Mouse (Mus musculus): Measurements from ENCODE around the gene Psme2b. TPM values are rescaled to one million over a fixed set of nuclear protein-coding genes. Genes with fewer than 3 reads are reported as not detected.
A peak's percentile ranks its signal among the peaks of the same experiment; 100 is the strongest.
"Not testable (repeated sequence)": the region's sequence is repeated elsewhere in the genome, so short reads cannot be mapped to it uniquely, and the experiment has no call there.

Gene Psme2b
- 11.3 TPM for polyA plus RNA-seq (2012; fragmentation: generic; extraction: Trizol)

- H3K79me2 ChIP-seq (ENCODE audit: control insufficient read depth, insufficient read depth); H3K27me3 ChIP-seq (ENCODE audit: control insufficient read depth, insufficient read depth, insufficient read length); H3K36me3 ChIP-seq (ENCODE audit: control insufficient read depth, insufficient read depth); H3K4me2 ChIP-seq (ENCODE audit: low read depth); H3K4me3 ChIP-seq; H3ac ChIP-seq (ENCODE audit: control insufficient read depth, insufficient read length): not testable (repeated sequence)
Observed at GRCm38 (mm10) chr11:48946090-48946489, at the start of gene Psme2b. TSS of gene Psme2b (minus strand) at chr11:48946190.

- H3K79me2 ChIP-seq (ENCODE audit: control insufficient read depth, insufficient read depth); H3K27me3 ChIP-seq (ENCODE audit: control insufficient read depth, insufficient read depth, insufficient read length); H3K36me3 ChIP-seq (ENCODE audit: control insufficient read depth, insufficient read depth); H3K4me3 ChIP-seq; H3ac ChIP-seq (ENCODE audit: control insufficient read depth, insufficient read length): not testable (repeated sequence)
- peak within 1 kb of the TSS; percentile 44 for H3K4me2 ChIP-seq (ENCODE audit: low read depth)
Observed at GRCm38 (mm10) chr11:48994018-48994417, 48.0 kb upstream of the Psme2b start, which contains the start of gene Tgtp1. TSS of gene Tgtp1 (minus strand) at chr11:48994172.

DNA sequence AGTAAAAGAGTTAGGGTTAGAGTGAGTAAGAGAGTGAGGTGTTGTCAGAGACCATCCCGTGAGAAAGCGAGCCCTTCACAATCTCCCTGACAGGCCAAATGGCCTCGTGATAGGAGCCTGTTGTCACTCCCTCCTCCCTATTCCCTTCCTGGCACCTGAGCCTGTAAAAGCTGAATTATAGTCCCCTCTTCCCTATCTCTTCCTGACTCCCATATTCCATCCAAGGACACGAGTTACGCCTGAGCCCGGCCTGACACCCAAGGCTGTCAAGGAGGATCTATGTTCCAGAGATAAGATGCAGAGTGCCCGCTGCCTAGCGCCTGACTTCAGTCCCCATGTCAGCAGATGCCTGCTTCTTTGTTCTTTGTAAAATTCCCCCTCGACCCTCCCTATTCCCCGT lies 47.3 kb upstream of the Psme2b start:
- not testable (repeated sequence) for H3K4me3 ChIP-seq; H3K79me2 ChIP-seq (ENCODE audit: control insufficient read depth, insufficient read depth); H3K4me2 ChIP-seq (ENCODE audit: low read depth); H3K36me3 ChIP-seq (ENCODE audit: control insufficient read depth, insufficient read depth); H3ac ChIP-seq (ENCODE audit: control insufficient read depth, insufficient read length); H3K27me3 ChIP-seq (ENCODE audit: control insufficient read depth, insufficient read depth, insufficient read length)

DNA sequence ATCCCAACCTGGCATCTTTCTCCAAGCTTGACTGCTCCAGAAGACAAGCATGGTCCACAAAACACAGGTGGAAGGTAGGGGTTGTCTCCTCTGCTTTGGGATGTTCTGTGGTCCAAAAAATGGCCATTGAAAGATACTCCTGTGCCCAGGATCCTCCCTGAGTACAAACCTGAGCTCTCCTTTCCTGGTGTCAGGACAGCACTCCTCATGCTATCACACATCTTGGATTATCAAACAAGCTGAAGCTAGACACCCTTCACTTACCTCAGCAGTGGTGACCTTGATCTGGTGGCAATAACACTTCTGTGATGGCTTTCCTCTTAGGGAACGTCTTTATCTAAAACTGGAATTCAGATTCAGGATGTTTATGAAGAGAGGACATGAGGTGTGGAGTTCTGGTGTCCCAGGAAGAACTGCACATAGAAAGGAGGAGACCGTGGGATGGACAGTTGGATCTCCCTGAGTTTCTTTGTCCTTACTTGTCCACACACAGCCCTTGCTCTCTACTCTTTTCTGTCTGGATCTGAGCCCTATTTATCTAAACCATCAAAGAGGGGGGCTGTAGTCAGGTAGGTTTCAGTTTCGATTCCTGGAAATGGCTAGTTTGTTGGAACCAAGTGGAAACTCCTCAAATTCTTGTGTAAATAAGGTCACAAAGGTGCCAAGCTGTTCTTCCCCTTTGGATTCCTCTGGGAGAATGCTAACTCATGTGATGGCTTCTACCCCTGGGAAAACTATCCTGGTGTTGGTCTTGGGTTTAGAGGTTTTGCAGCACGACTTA lies 45.9 kb upstream of the Psme2b start, which contains the start of gene Gm12185:
Gene Gm12185, minus strand, starts transcription at position 487 of the 781 bp plus-strand sequence.
- H3K4me2 ChIP-seq (ENCODE audit: low read depth): peak within 1 kb of the TSS; percentile 34
- H3ac ChIP-seq (ENCODE audit: control insufficient read depth, insufficient read length); H3K27me3 ChIP-seq (ENCODE audit: control insufficient read depth, insufficient read depth, insufficient read length); H3K36me3 ChIP-seq (ENCODE audit: control insufficient read depth, insufficient read depth); H3K4me3 ChIP-seq; H3K79me2 ChIP-seq (ENCODE audit: control insufficient read depth, insufficient read depth): not testable (repeated sequence)

DNA sequence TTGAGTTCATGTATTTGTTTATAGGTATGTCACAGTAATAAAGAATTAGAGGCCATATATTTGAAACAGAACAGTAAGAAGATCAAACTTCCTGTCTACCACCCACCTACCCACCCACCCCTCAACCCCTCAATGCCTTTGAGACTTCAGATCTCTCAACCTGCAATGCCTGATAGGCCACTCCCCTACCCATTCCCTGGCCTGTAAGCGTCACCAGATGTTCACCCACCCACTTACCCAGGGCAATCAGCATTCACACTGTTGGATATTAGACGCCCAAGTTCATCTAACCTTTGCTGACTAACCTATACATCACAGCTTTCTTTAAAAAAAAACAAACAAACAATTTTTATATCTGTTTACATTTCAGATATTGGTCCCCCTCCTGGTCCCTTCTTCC lies 44.0 kb upstream of the Psme2b start:
- not testable (repeated sequence) for H3K79me2 ChIP-seq (ENCODE audit: control insufficient read depth, insufficient read depth); H3K4me2 ChIP-seq (ENCODE audit: low read depth); H3K27me3 ChIP-seq (ENCODE audit: control insufficient read depth, insufficient read depth, insufficient read length); H3K4me3 ChIP-seq; H3ac ChIP-seq (ENCODE audit: control insufficient read depth, insufficient read length); H3K36me3 ChIP-seq (ENCODE audit: control insufficient read depth, insufficient read depth)

- not testable (repeated sequence) for H3K36me3 ChIP-seq (ENCODE audit: control insufficient read depth, insufficient read depth); H3K79me2 ChIP-seq (ENCODE audit: control insufficient read depth, insufficient read depth); H3ac ChIP-seq (ENCODE audit: control insufficient read depth, insufficient read length); H3K4me3 ChIP-seq; H3K27me3 ChIP-seq (ENCODE audit: control insufficient read depth, insufficient read depth, insufficient read length); H3K4me2 ChIP-seq (ENCODE audit: low read depth)
Observed at GRCm38 (mm10) chr11:48988219-48988618, 42.2 kb upstream of the Psme2b start.

GRCm38 (mm10) chr11:48982848-48983247 lies 36.9 kb upstream of the Psme2b start:
- not testable (repeated sequence) for H3K79me2 ChIP-seq (ENCODE audit: control insufficient read depth, insufficient read depth); H3K36me3 ChIP-seq (ENCODE audit: control insufficient read depth, insufficient read depth); H3K4me2 ChIP-seq (ENCODE audit: low read depth); H3ac ChIP-seq (ENCODE audit: control insufficient read depth, insufficient read length); H3K27me3 ChIP-seq (ENCODE audit: control insufficient read depth, insufficient read depth, insufficient read length); H3K4me3 ChIP-seq

- not testable (repeated sequence) for H3K36me3 ChIP-seq (ENCODE audit: control insufficient read depth, insufficient read depth); H3K27me3 ChIP-seq (ENCODE audit: control insufficient read depth, insufficient read depth, insufficient read length); H3K4me2 ChIP-seq (ENCODE audit: low read depth)
Observed at GRCm38 (mm10) chr11:48980052-48980451, 34.1 kb upstream of the Psme2b start.

DNA sequence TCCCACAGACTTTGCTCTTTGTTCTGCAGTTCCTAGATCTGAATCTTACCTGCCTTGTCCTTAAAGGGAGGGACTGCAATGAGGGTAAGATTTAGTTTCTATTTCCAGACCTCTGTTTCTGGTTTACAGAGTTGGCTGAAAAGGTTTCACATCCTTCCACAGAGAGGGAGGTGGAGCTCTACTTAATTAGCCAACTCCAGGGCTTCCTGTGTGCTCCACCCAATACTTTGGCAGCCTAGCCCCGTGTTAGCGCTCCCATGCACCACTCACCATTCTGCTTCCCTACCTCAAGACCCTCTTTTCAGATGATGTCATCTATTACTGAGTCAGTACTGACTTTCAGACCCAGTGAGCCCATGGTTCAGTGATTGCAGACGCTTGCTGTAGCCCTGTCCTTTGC lies 33.3 kb upstream of the Psme2b start, which contains the start of gene 9930111J21Rik1:
Gene 9930111J21Rik1, minus strand, starts transcription at position 148 of the 400 bp plus-strand sequence.
- not testable (repeated sequence) for H3K4me2 ChIP-seq (ENCODE audit: low read depth); H3K79me2 ChIP-seq (ENCODE audit: control insufficient read depth, insufficient read depth); H3ac ChIP-seq (ENCODE audit: control insufficient read depth, insufficient read length); H3K4me3 ChIP-seq; H3K36me3 ChIP-seq (ENCODE audit: control insufficient read depth, insufficient read depth); H3K27me3 ChIP-seq (ENCODE audit: control insufficient read depth, insufficient read depth, insufficient read length)

More at GRCm38 (mm10) chr11:48980052-48980451, 34.1 kb upstream of the Psme2b start:
- H3K4me3 ChIP-seq; H3K79me2 ChIP-seq (ENCODE audit: control insufficient read depth, insufficient read depth); H3ac ChIP-seq (ENCODE audit: control insufficient read depth, insufficient read length): not testable (repeated sequence)

DNA sequence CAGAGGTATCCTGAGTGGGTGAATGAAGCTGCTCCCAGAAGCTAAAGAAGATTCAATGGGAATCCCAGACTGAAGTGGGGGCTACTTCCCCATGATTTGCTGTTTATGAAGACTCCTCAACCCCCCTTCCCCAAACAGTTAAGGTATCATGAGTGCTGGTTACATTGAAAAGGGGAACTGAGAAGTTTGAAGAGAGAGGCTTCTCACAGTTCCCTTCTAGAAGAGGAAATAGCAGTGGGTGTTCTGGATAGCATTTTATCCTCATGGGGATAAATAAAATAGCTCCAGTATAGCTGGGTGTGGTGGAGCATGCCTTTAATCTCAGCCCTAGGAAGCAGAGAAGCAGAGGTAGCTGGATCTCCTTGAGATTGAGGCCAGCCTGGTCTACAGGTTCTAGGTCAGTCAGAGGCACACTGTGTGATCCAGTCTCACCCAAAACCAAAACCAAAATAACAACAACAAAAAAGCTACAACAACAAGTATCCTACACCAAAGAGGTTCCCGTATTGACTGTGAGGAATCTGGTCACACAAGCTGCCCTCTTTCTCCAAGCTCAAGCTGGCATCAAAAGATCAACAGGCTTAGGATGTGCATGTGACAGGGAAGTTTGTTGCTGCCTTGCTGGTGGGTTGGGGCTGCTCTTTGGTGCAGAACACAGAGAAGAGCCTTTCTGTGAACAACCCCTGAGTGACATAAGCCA lies 32.4 kb upstream of the Psme2b start, which contains the start of gene Olfr56:
Gene Olfr56, plus strand, starts transcription at position 650 of the 700 bp plus-strand sequence.
- not testable (repeated sequence) for H3ac ChIP-seq (ENCODE audit: control insufficient read depth, insufficient read length); H3K36me3 ChIP-seq (ENCODE audit: control insufficient read depth, insufficient read depth); H3K79me2 ChIP-seq (ENCODE audit: control insufficient read depth, insufficient read depth); H3K4me3 ChIP-seq; H3K27me3 ChIP-seq (ENCODE audit: control insufficient read depth, insufficient read depth, insufficient read length); H3K4me2 ChIP-seq (ENCODE audit: low read depth)

DNA sequence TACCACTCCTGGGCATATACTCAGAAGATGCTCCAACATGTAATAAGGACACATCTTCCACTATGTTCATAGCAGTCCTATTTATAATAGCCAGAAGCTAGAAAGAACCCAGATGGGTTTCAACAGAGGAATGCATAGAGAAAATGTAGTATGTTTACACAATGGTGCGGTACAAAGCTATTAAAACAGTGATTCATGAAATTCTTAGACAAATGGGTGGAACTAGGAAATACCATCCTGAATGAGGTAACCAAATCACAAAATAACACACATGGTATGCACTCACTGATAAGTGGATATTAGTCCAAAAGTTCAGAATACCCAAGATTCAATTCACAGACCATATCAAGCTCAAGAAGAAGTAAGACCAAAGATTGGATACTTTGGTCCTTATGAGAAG lies 28.7 kb upstream of the Psme2b start:
- H3K36me3 ChIP-seq (ENCODE audit: control insufficient read depth, insufficient read depth); H3K79me2 ChIP-seq (ENCODE audit: control insufficient read depth, insufficient read depth); H3K4me2 ChIP-seq (ENCODE audit: low read depth); H3ac ChIP-seq (ENCODE audit: control insufficient read depth, insufficient read length); H3K4me3 ChIP-seq; H3K27me3 ChIP-seq (ENCODE audit: control insufficient read depth, insufficient read depth, insufficient read length): not testable (repeated sequence)

DNA sequence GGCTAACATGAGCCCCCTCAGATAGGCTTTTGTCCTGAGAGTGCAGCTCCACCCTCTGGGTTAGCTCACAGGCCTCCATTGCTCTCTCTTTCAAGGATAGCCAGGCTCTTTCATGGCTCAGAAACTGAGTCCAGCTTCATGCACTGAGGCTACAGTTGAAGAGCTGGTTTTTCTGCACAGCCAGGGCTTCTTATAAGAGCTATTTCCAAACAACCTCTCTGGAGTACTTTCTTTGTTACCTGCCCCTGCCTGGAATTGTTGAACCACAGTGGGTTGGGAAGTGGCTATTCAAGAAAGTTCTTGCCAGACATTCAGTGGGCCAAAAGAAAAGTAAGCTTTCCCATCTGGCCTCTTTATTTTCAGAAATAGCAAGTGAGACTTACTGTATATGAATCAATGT lies 6.7 kb downstream of the Psme2b start:
- H3K4me2 ChIP-seq (ENCODE audit: low read depth); H3K79me2 ChIP-seq (ENCODE audit: control insufficient read depth, insufficient read depth); H3K4me3 ChIP-seq; H3K27me3 ChIP-seq (ENCODE audit: control insufficient read depth, insufficient read depth, insufficient read length); H3K36me3 ChIP-seq (ENCODE audit: control insufficient read depth, insufficient read depth); H3ac ChIP-seq (ENCODE audit: control insufficient read depth, insufficient read length): not testable (repeated sequence)
